Mouse (Mus musculus) kidney, adult 2 months (tissue): ENCODE results near the gene Prdm11. TPM values are rescaled to one million over a fixed set of nuclear protein-coding genes. Genes with fewer than 3 reads are reported as not detected.

ENCODE experiments used
- DNase-seq: peaks from one replicate; pipeline ENCODE4 v3.0.0; 2021
- H3K27ac ChIP-seq: fragments of 200-500 bp; 2 replicates; pipeline ENCODE4 v1.5.1; 2012; ENCODE audit warnings: low read depth, low read length, control low read depth, inconsistent platforms; ENCODE audit not compliant: insufficient read depth
- H3K27me3 ChIP-seq: fragments of 200-500 bp; replicated peaks from 2 replicates; pipeline ENCODE4 v1.6.1; 2012; ENCODE audit warnings: mild to moderate bottlenecking, moderate library complexity, low read length, inconsistent platforms; ENCODE audit not compliant: control insufficient read depth, insufficient read depth
- H3K36me3 ChIP-seq: fragments of 200-500 bp; 2 replicates; pipeline ENCODE4 v1.6.1; 2012; ENCODE audit warnings: mild to moderate bottlenecking, moderate library complexity, low read length, inconsistent platforms; ENCODE audit not compliant: control insufficient read depth, insufficient read depth
- H3K4me1 ChIP-seq: fragments of 200-500 bp; 2 replicates; pipeline ENCODE4 v1.6.1; 2011; ENCODE audit warnings: low read length; ENCODE audit not compliant: control insufficient read depth, insufficient read depth
- H3K4me3 ChIP-seq: fragments of 200-500 bp; 2 replicates; pipeline ENCODE4 v1.5.1; 2011; ENCODE audit warnings: mild to moderate bottlenecking, low read depth, low read length, control low read depth; ENCODE audit not compliant: insufficient read depth
- CTCF ChIP-seq: fragments of 200-500 bp; conservative IDR thresholded peaks from 2 replicates; pipeline ENCODE4 v1.5.1; 2011; ENCODE audit warnings: low read depth, mild to moderate bottlenecking, control low read depth, low read length, moderate library complexity, mixed read lengths; ENCODE audit not compliant: insufficient read depth, insufficient read length
- POLR2A ChIP-seq: fragments of 200-500 bp; IDR thresholded peaks from one replicate; pipeline ENCODE4 v1.6.1; 2011; ENCODE audit warnings: low read depth, low read length, control low read depth
- WGBS: fragments of 180-500 bp; shearing (Covaris S2); methylation state at CpG from one replicate; pipeline ENCODE4 v1.1.7; 2018; 5-methylcytosine and 5-hydroxymethylcytosine counted together
- polyA plus RNA-seq: library from polyadenylated mRNA; depleted of rRNA; stranded (reverse); fragments of >200 nt; gene quantifications from 2 replicates; pipeline ENCODE4 v1.2.3, GENCODE M21; 2012

The Prdm11 gene
- polyA plus RNA-seq, 1 experiment = 3.6 TPM

GRCm38 (mm10) chr2:93083317-93083716, 37.4 kb upstream of the Prdm11 start:
- Histone ChIP-seq H3K27me3 (no peaks in the 10 kb centered on the region), H3K36me3 (no peaks in the 10 kb centered on the region), H3K4me3 (no peak overlapping the region), H3K4me1 (no peaks in the 10 kb centered on the region), H3K27ac (no peak overlapping the region)
- TF ChIP-seq CTCF (no peak), POLR2A (no peak)
- 49% methylated on average over 4 of the region's 4 CpGs for WGBS
- DNase-seq = no peak

- WGBS = 61% methylated on average over 3 of the region's 3 CpGs
- Histone ChIP-seq H3K27ac (no peak overlapping the region), H3K27me3 (no peaks in the 10 kb centered on the region), H3K36me3 (no peaks in the 10 kb centered on the region), H3K4me3 (no peak overlapping the region), H3K4me1 (no peaks in the 10 kb centered on the region)
- no peak for DNase-seq
- TF ChIP-seq POLR2A (no peak), CTCF (no peak)
Observed at GRCm38 (mm10) chr2:93082846-93083245, 36.9 kb upstream of the Prdm11 start.

DNA sequence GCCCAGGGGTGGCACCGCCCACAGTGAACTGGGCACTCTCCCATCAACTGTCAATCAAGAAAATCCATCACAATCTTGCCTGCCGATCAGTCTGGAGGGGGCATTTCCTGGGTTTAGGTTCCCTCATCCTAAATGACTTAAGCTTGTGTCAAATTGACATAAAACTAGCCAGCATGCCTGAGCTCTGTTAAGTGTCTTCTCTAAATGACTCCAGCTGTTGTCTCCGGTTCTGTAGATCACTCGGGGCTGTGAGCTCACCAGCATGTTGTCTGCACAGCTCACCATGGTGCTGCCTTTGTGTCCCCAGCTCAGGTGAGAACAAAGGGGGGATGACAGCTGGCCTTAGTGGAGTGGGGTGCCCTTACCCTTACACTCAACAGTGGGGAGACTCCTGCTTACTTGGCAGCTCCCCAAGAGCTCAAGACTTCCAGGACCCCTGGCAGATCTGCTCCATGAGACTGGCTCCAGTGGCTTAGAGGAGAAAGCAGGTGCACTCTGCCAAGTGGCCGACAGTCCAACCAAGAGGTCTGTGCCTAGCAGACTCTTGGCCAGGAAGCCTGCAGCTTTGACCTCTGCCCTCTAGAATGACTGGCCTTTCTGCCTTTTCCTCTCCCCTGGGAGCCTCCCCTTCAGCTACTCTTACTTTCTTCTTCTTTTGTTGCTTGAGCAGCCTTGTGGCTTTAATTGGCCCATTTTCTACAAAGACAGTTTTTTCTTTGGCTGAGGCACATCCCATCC, 35.1 kb upstream of the Prdm11 start:
- WGBS = 39% methylated on average over 5 of the region's 5 CpGs
- no peak overlapping the region for H3K27ac ChIP-seq
- no peaks in the 10 kb centered on the region for H3K36me3 ChIP-seq
- H3K4me1 ChIP-seq = no peaks in the 10 kb centered on the region
- TF ChIP-seq CTCF (no peak), POLR2A (no peak)
- DNase-seq = peak; percentile 54
- H3K4me3 ChIP-seq = no peak overlapping the region
- H3K27me3 ChIP-seq = no peaks in the 10 kb centered on the region

DNA sequence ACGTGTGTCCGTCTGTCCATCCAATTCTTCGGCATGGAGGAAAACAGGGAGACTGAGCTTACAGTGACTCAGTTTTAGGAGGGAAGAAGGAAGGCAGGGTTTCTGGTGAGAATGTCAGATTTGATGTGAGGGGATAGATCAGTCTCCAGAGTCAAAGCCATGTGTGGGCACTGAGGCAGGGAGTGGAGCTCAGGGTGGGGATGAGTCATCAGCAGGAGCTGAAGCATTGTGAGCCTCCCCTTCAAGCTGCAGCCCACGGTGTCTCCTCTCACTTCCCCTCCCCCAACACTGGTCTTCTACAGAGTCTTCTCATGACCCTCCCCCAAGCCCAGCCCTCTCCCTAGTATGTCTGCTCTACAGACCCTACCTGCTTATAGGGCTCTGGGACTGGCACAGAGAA, 33.4 kb upstream of the Prdm11 start:
- no peak for DNase-seq
- Histone ChIP-seq H3K27me3 (no peaks in the 10 kb centered on the region), H3K4me1 (no peaks in the 10 kb centered on the region), H3K27ac (no peak overlapping the region), H3K4me3 (no peak overlapping the region), H3K36me3 (no peaks in the 10 kb centered on the region)
- 68% methylated on average over 4 of the region's 4 CpGs for WGBS
- TF ChIP-seq CTCF = no peak
- no peak for TF ChIP-seq POLR2A

DNA sequence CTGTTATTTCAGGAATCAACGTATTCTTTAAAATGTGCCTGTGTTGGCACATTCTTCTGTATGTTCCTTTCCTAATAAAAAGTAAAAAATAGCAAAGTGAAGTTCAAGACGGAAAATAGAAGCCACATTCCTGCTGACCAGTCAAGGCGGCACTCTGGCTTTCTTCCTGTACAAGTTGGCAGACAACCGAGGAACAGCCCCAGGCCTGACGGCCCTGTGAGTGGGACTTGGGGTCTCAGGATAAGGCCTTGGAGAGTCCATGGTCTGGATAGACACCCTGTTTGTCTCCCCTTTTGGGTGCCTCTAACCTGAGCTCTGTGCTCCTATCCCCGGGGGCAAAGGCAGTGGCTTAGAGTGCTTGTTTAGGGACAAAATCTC, 30.6 kb upstream of the Prdm11 start:
- H3K27me3 ChIP-seq = no peaks in the 10 kb centered on the region
- no peaks in the 10 kb centered on the region for H3K36me3 ChIP-seq
- H3K4me1 ChIP-seq = no peaks in the 10 kb centered on the region
- no peak for DNase-seq
- 60% methylated on average over 6 of the region's 6 CpGs for WGBS
- no peak overlapping the region for H3K27ac ChIP-seq
- TF ChIP-seq POLR2A (no peak), CTCF (no peak)
- no peak overlapping the region for H3K4me3 ChIP-seq

GRCm38 (mm10) chr2:93075738-93076577, 30.0 kb upstream of the Prdm11 start:
- DNase-seq = peak; percentile 42
- no peaks in the 10 kb centered on the region for H3K36me3 ChIP-seq
- 46% methylated on average over 15 of the region's 15 CpGs for WGBS
- no peaks in the 10 kb centered on the region for H3K4me1 ChIP-seq
- H3K4me3 ChIP-seq = no peak overlapping the region
- TF ChIP-seq CTCF = peak; percentile 77
- TF ChIP-seq POLR2A = no peak
- H3K27ac ChIP-seq = no peak overlapping the region
- no peaks in the 10 kb centered on the region for H3K27me3 ChIP-seq

- TF ChIP-seq CTCF (no peak), POLR2A (no peak)
Observed at GRCm38 (mm10) chr2:93071656-93072055, 25.7 kb upstream of the Prdm11 start.

More at GRCm38 (mm10) chr2:93071656-93072055, 25.7 kb upstream of the Prdm11 start:
- peak; percentile 72 for DNase-seq
- Histone ChIP-seq H3K4me3 (no peak overlapping the region), H3K27me3 (no peaks in the 10 kb centered on the region), H3K27ac (no peak overlapping the region), H3K4me1 (no peaks in the 10 kb centered on the region), H3K36me3 (no peaks in the 10 kb centered on the region)
- WGBS = 3% methylated on average over 12 of the region's 12 CpGs
